Mouse (Mus musculus) heart, embryonic 14.5 days (tissue): Measurements from ENCODE around the gene Mettl5. TPM values are rescaled to one million over a fixed set of nuclear protein-coding genes. Genes with fewer than 3 reads are reported as not detected.

Experiments
- ATAC-seq: fragments of 200-750 bp; cut with Nextera tagmentation; 2 replicates; pipeline ENCODE4 v1.8.0; 2017; ENCODE audit warnings: low read depth, moderate TSS enrichment; ENCODE audit not compliant: insufficient number of reproducible peaks, insufficient read depth, low FRiP score
- H3K27ac ChIP-seq, 2 experiments: fragments of 200-500 bp in 1 of 2; fragments of 300-500 bp in 1 of 2; sonication (generic) in 1 of 2; replicated peaks in 1 of 2; 2 replicates each; pipeline ENCODE4 v1.5.1; 2012 to 2014; ENCODE audit warnings: low read depth in 2 of 2, low read length in 2 of 2, control low read depth in 1 of 2, mild to moderate bottlenecking in 1 of 2, mixed read lengths in 1 of 2; ENCODE audit not compliant: control insufficient read depth in 1 of 2, insufficient read depth in 1 of 2
- H3K27me3 ChIP-seq: fragments of 300-500 bp; sonication (generic); 2 replicates; pipeline ENCODE4 v1.6.1; 2014; ENCODE audit warnings: mild to moderate bottlenecking, low read length, control low read depth; ENCODE audit not compliant: control insufficient read depth, insufficient read depth
- H3K36me3 ChIP-seq: fragments of 300-500 bp; sonication (generic); 2 replicates; pipeline ENCODE4 v1.6.1; 2014; ENCODE audit warnings: mild to moderate bottlenecking, control low read depth, low read length, mixed read lengths; ENCODE audit not compliant: control insufficient read depth, insufficient read depth
- H3K4me1 ChIP-seq, 2 experiments: fragments of 200-500 bp in 1 of 2; fragments of 300-500 bp in 1 of 2; sonication (generic) in 1 of 2; 2 replicates each; pipeline ENCODE4 v1.6.1; 2012 to 2014; ENCODE audit warnings: low read length in 2 of 2, control low read depth in 1 of 2, mixed read lengths in 1 of 2; ENCODE audit not compliant: control insufficient read depth in 2 of 2, insufficient read depth in 2 of 2
- H3K4me2 ChIP-seq: fragments of 300-500 bp; sonication (generic); 2 replicates; pipeline ENCODE4 v1.6.1; 2014; ENCODE audit warnings: mild to moderate bottlenecking, low read length
- H3K4me3 ChIP-seq, 2 experiments: fragments of 200-500 bp in 1 of 2; fragments of 300-500 bp in 1 of 2; sonication (generic) in 1 of 2; 2 replicates each; pipeline ENCODE4 v1.5.1; 2012 to 2014; ENCODE audit warnings: low read length in 2 of 2, mild to moderate bottlenecking in 2 of 2, control low read depth in 1 of 2, low read depth in 1 of 2, moderate library complexity in 1 of 2; ENCODE audit not compliant: control insufficient read depth in 1 of 2, insufficient read depth in 1 of 2
- H3K9ac ChIP-seq: fragments of 300-500 bp; sonication (generic); 2 replicates; pipeline ENCODE4 v1.6.1; 2014; ENCODE audit warnings: mild to moderate bottlenecking, low read length
- H3K9me3 ChIP-seq: fragments of 300-500 bp; sonication (generic); 2 replicates; pipeline ENCODE4 v1.6.1; 2016; ENCODE audit warnings: low read length, control low read depth; ENCODE audit not compliant: control insufficient read depth
- WGBS: fragments of 180-500 bp; shearing (Covaris S2); extraction: QIAGEN DNeasy Blood & Tissue Kit; methylation state at CpG from one replicate; pipeline ENCODE4 v1.1.7; 2014; 5-methylcytosine and 5-hydroxymethylcytosine counted together
- polyA plus RNA-seq: library from polyadenylated mRNA; unstranded; fragments of >200 nt; fragmentation: Nextera tagmentation; extraction: Ambion mirVana; gene quantifications from 2 replicates; pipeline ENCODE4 v1.2.1, GENCODE M21; 2014

The Mettl5 gene
- polyA plus RNA-seq, 1 experiment from 2014 or later = 44.1 TPM

- Histone ChIP-seq H3K4me3 (peak overlapping the region; percentile 52 to 68), H3K27me3 (no peaks in the 10 kb centered on the region), H3K9ac (peak overlapping the region; percentile 80), H3K4me1 (peaks cover 0 to 6% of the 10 kb centered on the region in 2 experiments; a peak in 1 of 4 replicates), H3K4me2 (peak overlapping the region; percentile 86), H3K9me3 (no peaks in the 10 kb centered on the region), H3K27ac (peak overlapping the region; percentile 45 to 58; a peak in 2 of 4 replicates), H3K36me3 (no peaks in the 10 kb centered on the region)
- WGBS = 4% methylated on average over 12 of the region's 12 CpGs
- no peak for ATAC-seq
These were observed 365 bp downstream of the Mettl5 start for GRCm38 (mm10) chr2:69885050-69885449.

- no peak for ATAC-seq
- Histone ChIP-seq H3K36me3 (no peaks in the 10 kb centered on the region), H3K4me2 (peak overlapping the region; percentile 86), H3K27ac (no peak overlapping the region), H3K9ac (peak overlapping the region; percentile 80), H3K4me3 (peak overlapping the region in 1 of 2 experiments; percentile 52; a peak in 2 of 4 replicates), H3K4me1 (peaks cover 0 to 6% of the 10 kb centered on the region in 2 experiments; a peak in 1 of 4 replicates), H3K27me3 (no peaks in the 10 kb centered on the region), H3K9me3 (no peaks in the 10 kb centered on the region)
- 41% methylated on average over 6 of the region's 6 CpGs for WGBS
These were observed 834 bp downstream of the Mettl5 start for GRCm38 (mm10) chr2:69884581-69884980.

DNA sequence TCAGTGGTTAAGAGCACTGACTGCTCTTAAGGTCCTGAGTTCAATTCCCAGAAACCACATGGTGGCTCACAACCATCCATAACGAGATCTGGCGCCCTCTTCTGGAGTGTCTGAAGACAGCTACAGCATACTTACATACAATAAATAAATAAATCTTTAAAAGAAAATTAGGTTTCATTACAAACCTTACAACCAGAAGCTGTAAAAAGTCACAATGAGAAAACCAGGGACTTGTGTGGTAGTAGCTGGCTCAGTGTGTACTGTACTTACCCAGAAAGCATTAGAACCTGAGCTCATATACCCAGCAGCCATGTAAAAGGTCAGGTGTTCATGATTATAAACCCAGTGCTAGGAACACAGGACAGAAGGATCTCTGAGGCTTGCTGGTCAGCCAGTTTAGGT is 1.4 kb downstream of the Mettl5 start:
- H3K36me3 ChIP-seq = peaks cover 5% of the 10 kb centered on the region; the same call in 1 of the 2 replicates
- peak overlapping the region; percentile 86; the same call in 1 of the 2 replicates for H3K4me2 ChIP-seq
- WGBS = 65% methylated on average over 2 of the region's 2 CpGs
- H3K9ac ChIP-seq = no peak overlapping the region
- H3K4me3 ChIP-seq = no peak overlapping the region
- ATAC-seq = no peak
- H3K4me1 ChIP-seq = peaks cover 0 to 6% of the 10 kb centered on the region in 2 experiments; a peak in 1 of 4 replicates
- no peaks in the 10 kb centered on the region for H3K27me3 ChIP-seq
- H3K9me3 ChIP-seq = no peaks in the 10 kb centered on the region
- no peak overlapping the region for H3K27ac ChIP-seq

DNA sequence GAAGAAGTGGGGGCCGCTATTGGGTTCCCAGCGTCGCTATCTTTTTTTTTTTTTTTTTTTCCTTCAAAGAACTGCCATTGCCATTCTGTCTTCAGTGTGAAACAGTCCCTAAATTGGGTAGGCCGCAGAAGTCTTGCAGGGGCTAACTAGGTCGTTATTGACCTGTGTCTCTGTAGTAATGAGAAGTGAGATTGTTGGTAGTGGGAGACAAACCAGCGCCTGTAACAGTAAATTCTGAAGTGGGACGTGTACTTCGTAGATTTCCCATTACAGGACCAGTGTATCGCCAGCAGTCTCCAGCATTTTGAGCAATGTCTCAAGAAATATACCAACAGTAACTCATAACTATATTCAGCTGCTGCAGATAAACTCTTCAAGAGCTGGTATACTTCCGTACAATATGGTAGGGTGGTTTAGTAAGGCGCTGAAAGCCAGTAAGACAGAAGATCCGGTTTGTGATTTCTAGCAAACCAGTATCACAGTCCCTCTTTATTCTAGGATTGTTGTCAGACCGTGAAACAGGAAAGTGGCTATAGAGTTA is 23.2 kb downstream of the Mettl5 start:
- H3K4me2 ChIP-seq = peak overlapping the region; percentile 80
- peak overlapping the region in 1 of 2 experiments; percentile 86; a peak in 3 of 4 replicates for H3K27ac ChIP-seq
- peak overlapping the region; percentile 90 for H3K9ac ChIP-seq
- no peaks in the 10 kb centered on the region for H3K27me3 ChIP-seq
- 2% methylated on average over 13 of the region's 13 CpGs for WGBS
- H3K9me3 ChIP-seq = no peaks in the 10 kb centered on the region
- H3K36me3 ChIP-seq = peaks cover 34% of the 10 kb centered on the region
- ATAC-seq = no peak
- peak overlapping the region; percentile 80 to 100 for H3K4me3 ChIP-seq
- H3K4me1 ChIP-seq = peaks cover 0 to 12% of the 10 kb centered on the region in 2 experiments; a peak in 2 of 4 replicates

GRCm38 (mm10) chr2:69861485-69862091 is 23.8 kb downstream of the Mettl5 start, which contains the start of gene Ssb:
Gene Ssb, plus strand, starts transcription at chr2:69861562.
- no peaks in the 10 kb centered on the region for H3K9me3 ChIP-seq
- peak within 1 kb of the TSS; percentile 90 for H3K9ac ChIP-seq
- peak within 1 kb of the TSS; percentile 80 to 100 for H3K4me3 ChIP-seq
- WGBS = under 1% methylated on average over 66 of the region's 66 CpGs
- no peaks in the 10 kb centered on the region for H3K27me3 ChIP-seq
- peak within 1 kb of the TSS; percentile 80 for H3K4me2 ChIP-seq
- peak; percentile 93 for ATAC-seq
- H3K36me3 ChIP-seq = peaks cover 28% of the 10 kb centered on the region
- H3K4me1 ChIP-seq = peaks cover 0 to 12% of the 10 kb centered on the region in 2 experiments; a peak in 2 of 4 replicates
- peak within 1 kb of the TSS; percentile 86 to 95 for H3K27ac ChIP-seq

GRCm38 (mm10) chr2:69860972-69861452 is 24.4 kb downstream of the Mettl5 start:
- peak overlapping the region; percentile 80 to 100 for H3K4me3 ChIP-seq
- 9% methylated on average over 13 of the region's 13 CpGs for WGBS
- 0 out of 2 replicates have a peak, but pooled peaks have one; percentile 47 for ATAC-seq

GRCm38 (mm10) chr2:69857882-69858281 is 27.5 kb downstream of the Mettl5 start:
- Histone ChIP-seq H3K9ac (no peak overlapping the region), H3K27ac (no peak overlapping the region)
- no peak for ATAC-seq

More at GRCm38 (mm10) chr2:69860972-69861452, 24.4 kb downstream of the Mettl5 start:
- no peaks in the 10 kb centered on the region for H3K9me3 ChIP-seq
- peaks cover 0 to 12% of the 10 kb centered on the region in 2 experiments; a peak in 2 of 4 replicates for H3K4me1 ChIP-seq
- H3K27ac ChIP-seq = peak overlapping the region; percentile 70 to 86
- peak overlapping the region; percentile 80 for H3K4me2 ChIP-seq
- no peaks in the 10 kb centered on the region for H3K27me3 ChIP-seq
- H3K36me3 ChIP-seq = peaks cover 22% of the 10 kb centered on the region
- peak overlapping the region; percentile 90 for H3K9ac ChIP-seq

More at GRCm38 (mm10) chr2:69857882-69858281, 27.5 kb downstream of the Mettl5 start:
- 65% methylated on average over 1 of the region's 1 CpGs for WGBS
- H3K4me3 ChIP-seq = no peak overlapping the region
- no peaks in the 10 kb centered on the region for H3K27me3 ChIP-seq
- H3K4me1 ChIP-seq = peaks cover 0 to 5% of the 10 kb centered on the region in 2 experiments; a peak in 1 of 4 replicates
- no peak overlapping the region for H3K4me2 ChIP-seq
- no peaks in the 10 kb centered on the region for H3K36me3 ChIP-seq
- H3K9me3 ChIP-seq = no peaks in the 10 kb centered on the region
